Mouse (Mus musculus): Measurements from ENCODE around the gene Wiz.

The Wiz gene

GRCm38 (mm10) chr17:32389101-32389659, at the start of gene Wiz:
Wiz (minus strand) TSS chr17:32389439.
- in situ Hi-C loops (cut with MboI; ENCODE audit: low pct_unique_long_range_greater_than_20kb in 1 of 2, low sequenced_read_pairs in 2 of 2, unreplicated experiment in 1 of 2), result no loop called here

- in situ Hi-C loops (cut with MboI; ENCODE audit: low pct_unique_long_range_greater_than_20kb in 1 of 2, low sequenced_read_pairs in 2 of 2, unreplicated experiment in 1 of 2), result no loop called here
Measured at GRCm38 (mm10) chr17:32437106-32437505, 47.9 kb upstream of the Wiz start.

- in situ Hi-C loops (cut with MboI; ENCODE audit: low pct_unique_long_range_greater_than_20kb in 1 of 2, low sequenced_read_pairs in 2 of 2, unreplicated experiment in 1 of 2), result no loop called here
Measured at GRCm38 (mm10) chr17:32435151-32435550, 45.9 kb upstream of the Wiz start.

GRCm38 (mm10) chr17:32434324-32434723, 45.1 kb upstream of the Wiz start:
- in situ Hi-C loops (cut with MboI; ENCODE audit: low pct_unique_long_range_greater_than_20kb in 1 of 2, low sequenced_read_pairs in 2 of 2, unreplicated experiment in 1 of 2), result no loop called here

GRCm38 (mm10) chr17:32431972-32432371, 42.7 kb upstream of the Wiz start:
- in situ Hi-C loops (cut with MboI; ENCODE audit: low pct_unique_long_range_greater_than_20kb in 1 of 2, low sequenced_read_pairs in 2 of 2, unreplicated experiment in 1 of 2), result no loop called here

GRCm38 (mm10) chr17:32426610-32427009, 37.4 kb upstream of the Wiz start:
- in situ Hi-C loops (cut with MboI; ENCODE audit: low pct_unique_long_range_greater_than_20kb in 1 of 2, low sequenced_read_pairs in 2 of 2, unreplicated experiment in 1 of 2), result no loop called here

GRCm38 (mm10) chr17:32424034-32424433, 34.8 kb upstream of the Wiz start, which contains the start of gene Pglyrp2:
Pglyrp2 (minus strand) TSS chr17:32424167.
- in situ Hi-C loops (cut with MboI; ENCODE audit: low pct_unique_long_range_greater_than_20kb in 1 of 2, low sequenced_read_pairs in 2 of 2, unreplicated experiment in 1 of 2), result no loop called here

- in situ Hi-C loops (cut with MboI; ENCODE audit: low pct_unique_long_range_greater_than_20kb in 1 of 2, low sequenced_read_pairs in 2 of 2, unreplicated experiment in 1 of 2), result no loop called here
Measured at GRCm38 (mm10) chr17:32420781-32421180, 31.5 kb upstream of the Wiz start.

- in situ Hi-C loops (cut with MboI; ENCODE audit: low pct_unique_long_range_greater_than_20kb in 1 of 2, low sequenced_read_pairs in 2 of 2, unreplicated experiment in 1 of 2), result no loop called here
Measured at GRCm38 (mm10) chr17:32419989-32420388, 30.8 kb upstream of the Wiz start.

- in situ Hi-C loops (cut with MboI; ENCODE audit: low pct_unique_long_range_greater_than_20kb in 1 of 2, low sequenced_read_pairs in 2 of 2, unreplicated experiment in 1 of 2), result no loop called here
Measured at GRCm38 (mm10) chr17:32416771-32417170, 27.5 kb upstream of the Wiz start.

- in situ Hi-C loops (cut with MboI; ENCODE audit: low pct_unique_long_range_greater_than_20kb in 1 of 2, low sequenced_read_pairs in 2 of 2, unreplicated experiment in 1 of 2), result no loop called here
Measured at GRCm38 (mm10) chr17:32415417-32416020, 26.3 kb upstream of the Wiz start.

- in situ Hi-C loops (cut with MboI; ENCODE audit: low pct_unique_long_range_greater_than_20kb in 1 of 2, low sequenced_read_pairs in 2 of 2, unreplicated experiment in 1 of 2), result no loop called here
Measured at GRCm38 (mm10) chr17:32411898-32412297, 22.7 kb upstream of the Wiz start.

GRCm38 (mm10) chr17:32403417-32403816, 14.2 kb upstream of the Wiz start, which contains the start of gene Rasal3:
Rasal3 (minus strand) TSS chr17:32403583.
- in situ Hi-C loops (cut with MboI; ENCODE audit: low pct_unique_long_range_greater_than_20kb in 1 of 2, low sequenced_read_pairs in 2 of 2, unreplicated experiment in 1 of 2), result no loop called here

GRCm38 (mm10) chr17:32402779-32403157, 13.5 kb upstream of the Wiz start:
- in situ Hi-C loops (cut with MboI; ENCODE audit: low pct_unique_long_range_greater_than_20kb in 1 of 2, low sequenced_read_pairs in 2 of 2, unreplicated experiment in 1 of 2), result no loop called here

GRCm38 (mm10) chr17:32402011-32402778, 13.0 kb upstream of the Wiz start:
- in situ Hi-C loops (cut with MboI; ENCODE audit: low pct_unique_long_range_greater_than_20kb in 1 of 2, low sequenced_read_pairs in 2 of 2, unreplicated experiment in 1 of 2), result no loop called here

GRCm38 (mm10) chr17:32396266-32396665, 7.0 kb upstream of the Wiz start:
- in situ Hi-C loops (cut with MboI; ENCODE audit: low pct_unique_long_range_greater_than_20kb in 1 of 2, low sequenced_read_pairs in 2 of 2, unreplicated experiment in 1 of 2), result no loop called here

GRCm38 (mm10) chr17:32393944-32394343, 4.7 kb upstream of the Wiz start:
- in situ Hi-C loops (cut with MboI; ENCODE audit: low pct_unique_long_range_greater_than_20kb in 1 of 2, low sequenced_read_pairs in 2 of 2, unreplicated experiment in 1 of 2), result no loop called here

GRCm38 (mm10) chr17:32388370-32389100, 704 bp downstream of the Wiz start:
- in situ Hi-C loops (cut with MboI; ENCODE audit: low pct_unique_long_range_greater_than_20kb in 1 of 2, low sequenced_read_pairs in 2 of 2, unreplicated experiment in 1 of 2), result no loop called here

- in situ Hi-C loops (cut with MboI; ENCODE audit: low pct_unique_long_range_greater_than_20kb in 1 of 2, low sequenced_read_pairs in 2 of 2, unreplicated experiment in 1 of 2), result no loop called here
Measured at GRCm38 (mm10) chr17:32387986-32388369, 1.3 kb downstream of the Wiz start.
